Mouse (Mus musculus) WW6 (cell line): ENCODE measurements around the gene Mgat3.

ENCODE experiments used
- DNase-seq: peaks from one replicate; pipeline ENCODE4 v3.0.0-alpha.2; 2013; ENCODE audit warnings: low read depth, low spot score

The Mgat3 gene

DNA sequence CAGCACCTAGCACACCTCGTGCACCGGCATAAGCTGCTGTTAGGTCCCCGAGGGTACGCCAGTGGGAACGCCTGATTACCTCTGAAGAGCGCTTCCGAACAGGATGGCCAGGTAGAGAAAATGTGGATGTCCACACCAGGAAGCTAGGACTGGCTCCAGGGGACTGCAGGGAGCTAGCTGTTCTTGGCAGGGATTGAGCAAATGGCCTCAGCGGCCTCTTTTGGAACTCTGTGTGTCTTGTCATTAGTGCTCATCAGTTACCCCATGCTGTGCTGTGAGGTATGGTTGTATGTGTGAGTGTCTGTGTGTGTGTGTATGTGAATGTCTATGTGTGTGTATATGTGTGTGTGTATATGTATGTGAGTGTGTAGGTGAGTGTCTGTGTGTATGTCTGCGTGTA is 1.8 kb downstream of the Mgat3 start:
- no peak for DNase-seq

DNA sequence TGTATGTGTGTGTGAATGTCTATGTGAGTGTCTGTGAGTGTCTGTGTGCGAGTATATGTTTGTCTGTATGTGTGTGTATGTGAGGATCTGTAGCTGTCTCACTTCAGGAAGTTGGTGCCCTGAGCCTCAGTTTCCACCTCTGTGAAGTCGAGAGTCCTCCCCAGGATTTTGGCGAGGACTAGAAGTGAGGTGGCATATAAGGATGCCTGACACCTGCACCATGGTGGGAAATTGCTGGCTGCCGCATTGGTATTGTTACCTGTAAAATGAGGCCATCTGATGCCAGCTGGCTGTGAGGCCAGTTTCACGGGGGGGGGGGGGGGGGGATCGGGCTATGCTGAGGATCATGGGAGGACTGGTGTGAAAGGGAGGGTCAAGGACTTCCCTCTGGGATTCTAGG is 2.2 kb downstream of the Mgat3 start:
- DNase-seq = no peak

DNA sequence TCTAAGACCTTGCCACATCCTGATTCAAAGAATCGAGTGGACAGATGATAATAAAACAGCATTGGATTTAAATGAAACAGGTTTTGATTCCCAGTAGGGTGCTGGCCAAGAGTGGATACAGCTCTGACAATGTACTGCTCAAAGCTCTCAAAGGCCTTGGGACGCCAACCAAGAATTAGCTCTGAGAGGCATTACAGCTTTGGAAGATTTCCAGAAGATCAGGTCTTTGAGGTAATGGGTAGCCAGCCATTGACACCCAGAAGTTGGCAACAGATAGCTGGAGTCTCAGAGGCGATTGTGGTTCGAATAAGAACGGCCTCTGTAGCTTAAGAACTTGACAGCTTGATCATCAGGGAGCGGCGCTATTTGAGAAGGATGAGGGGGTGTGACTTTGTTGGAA is 8.0 kb downstream of the Mgat3 start:
- no peak for DNase-seq

DNA sequence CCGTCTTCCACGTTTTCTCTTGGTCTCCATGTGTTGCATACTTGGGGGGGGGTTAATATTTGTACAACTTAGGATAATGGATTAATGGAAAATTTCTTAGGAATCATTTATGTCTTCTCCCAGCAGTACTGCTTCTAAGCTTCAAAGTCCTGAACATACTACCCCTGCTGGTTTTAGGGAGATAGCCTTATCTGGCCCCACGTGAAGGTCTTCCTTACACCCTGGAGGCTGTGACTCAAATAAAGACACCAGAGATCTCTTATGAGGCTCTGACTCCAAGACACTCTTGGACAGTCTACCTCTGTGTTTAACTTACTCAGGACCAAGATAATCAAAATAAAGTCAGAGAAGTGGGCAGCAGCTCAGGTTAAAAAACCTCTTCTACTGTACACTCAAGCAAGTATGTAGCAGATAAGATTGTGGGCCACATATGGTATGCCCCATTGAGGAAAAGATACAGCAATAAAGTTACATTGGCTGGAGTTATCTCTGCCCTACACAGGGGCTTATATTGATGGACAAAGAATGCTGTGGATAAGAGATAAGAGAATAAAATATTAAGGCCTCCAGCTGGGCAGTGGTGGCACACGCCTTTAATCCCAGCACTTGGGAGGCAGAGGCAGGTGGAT is 8.7 kb downstream of the Mgat3 start:
- DNase-seq = no peak

DNA sequence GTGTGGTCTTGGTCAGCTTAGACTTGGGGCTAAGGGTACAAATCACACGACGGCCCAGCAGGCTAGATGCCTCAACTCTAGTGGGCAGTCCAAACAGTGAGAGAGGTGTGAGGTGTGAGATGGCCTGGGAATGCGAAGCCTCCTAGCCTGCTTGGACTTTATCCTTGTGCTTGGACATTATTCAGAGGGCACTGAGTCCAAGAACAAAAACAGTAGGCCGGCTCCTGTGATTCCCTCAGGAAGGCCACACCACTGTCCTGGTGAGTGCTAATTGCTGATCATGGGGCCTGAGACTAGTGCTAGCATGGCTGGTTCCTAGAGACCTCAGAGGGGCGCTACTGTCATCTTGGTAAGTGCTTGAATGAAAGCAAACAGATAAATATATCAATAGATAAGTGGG is 15.4 kb downstream of the Mgat3 start:
- DNase-seq = no peak

DNA sequence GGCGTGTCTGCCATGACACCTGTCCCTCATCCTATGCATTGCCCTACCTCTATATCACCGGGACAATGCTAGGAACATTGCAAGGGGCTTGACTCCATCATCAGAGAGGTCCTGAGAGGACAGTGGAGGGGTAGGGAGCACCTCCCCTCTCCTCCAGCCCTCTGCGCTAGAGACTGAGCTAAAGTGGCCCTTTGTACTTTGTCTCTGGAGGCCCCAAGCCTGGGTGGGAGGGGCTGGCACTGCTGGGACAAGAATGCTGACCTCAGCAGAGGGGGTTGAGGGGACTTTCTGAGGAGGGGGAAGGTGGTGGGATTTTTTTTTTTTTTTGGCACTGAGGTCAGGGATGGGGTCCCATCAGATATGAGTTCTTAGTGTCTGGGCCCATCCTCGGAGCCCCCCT is 16.6 kb downstream of the Mgat3 start:
- DNase-seq = no peak

DNA sequence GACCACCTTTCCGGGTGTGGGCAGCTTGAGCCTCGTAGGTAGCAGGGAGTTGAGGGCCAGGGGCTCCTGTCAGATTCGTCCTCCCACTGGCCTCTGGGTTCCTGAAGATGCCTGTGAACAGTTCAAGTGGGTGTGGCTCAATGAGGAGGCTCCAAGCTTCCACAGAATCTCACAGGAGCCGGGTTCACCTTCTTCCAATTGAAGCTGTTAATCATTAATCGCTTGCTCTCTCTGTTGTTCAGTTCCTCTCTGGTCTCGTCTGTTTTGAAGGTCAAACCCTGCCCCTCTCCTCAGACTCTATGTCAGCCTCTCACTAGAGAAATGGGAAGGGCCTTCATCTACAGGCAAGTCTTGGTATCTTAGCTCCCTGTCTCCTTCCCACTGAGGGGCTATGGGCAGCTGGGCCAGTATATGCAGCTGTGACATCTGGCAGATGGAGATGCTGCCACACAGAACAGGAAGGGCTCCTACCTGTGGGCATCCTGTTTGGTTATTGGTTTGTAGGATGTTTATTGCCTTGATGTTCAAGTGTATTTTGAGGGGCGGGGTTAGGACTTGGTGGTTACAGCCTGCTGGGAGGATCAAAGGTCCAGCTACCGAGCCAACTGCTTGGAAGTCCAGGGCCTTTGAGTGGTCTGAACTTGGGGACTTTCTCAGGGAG is 18.2 kb downstream of the Mgat3 start:
- DNase-seq = no peak

DNA sequence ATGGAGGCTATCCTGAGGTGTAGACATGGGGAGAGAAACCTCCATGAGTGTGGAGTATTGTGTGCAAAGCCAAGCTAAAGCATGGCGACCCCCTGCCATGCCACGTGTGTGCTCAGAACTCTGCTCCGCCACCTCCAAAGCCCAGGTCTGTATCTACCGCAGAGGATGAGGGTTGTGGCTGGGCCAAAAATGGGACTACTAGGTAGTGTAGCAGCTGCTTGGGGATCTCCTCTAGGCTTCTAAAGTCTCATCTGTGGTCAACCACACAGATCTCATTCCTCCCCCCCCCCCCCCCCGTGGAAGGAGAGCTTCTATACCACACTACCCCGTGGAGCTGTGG is 18.7 kb downstream of the Mgat3 start:
- DNase-seq = no peak

DNA sequence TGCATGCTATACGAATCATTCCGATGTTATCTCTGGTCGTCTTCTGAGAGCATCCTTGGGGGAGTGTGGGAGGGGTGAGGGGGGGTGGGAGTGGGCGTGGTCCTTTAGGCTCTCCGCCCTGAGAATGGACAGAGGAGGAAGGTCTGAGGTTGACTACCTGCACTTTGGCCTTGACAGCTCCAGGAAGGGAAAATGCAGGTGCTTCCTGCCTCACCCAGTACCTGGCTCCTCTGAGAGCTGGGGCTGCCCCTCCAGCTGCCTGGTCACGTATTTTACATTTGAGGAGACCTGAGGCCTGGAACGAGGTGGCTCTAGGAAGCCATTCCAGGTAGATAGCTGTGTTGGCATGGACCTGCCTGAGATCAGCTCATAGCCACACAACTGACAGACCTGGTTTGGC is 19.3 kb downstream of the Mgat3 start:
- no peak for DNase-seq

DNA sequence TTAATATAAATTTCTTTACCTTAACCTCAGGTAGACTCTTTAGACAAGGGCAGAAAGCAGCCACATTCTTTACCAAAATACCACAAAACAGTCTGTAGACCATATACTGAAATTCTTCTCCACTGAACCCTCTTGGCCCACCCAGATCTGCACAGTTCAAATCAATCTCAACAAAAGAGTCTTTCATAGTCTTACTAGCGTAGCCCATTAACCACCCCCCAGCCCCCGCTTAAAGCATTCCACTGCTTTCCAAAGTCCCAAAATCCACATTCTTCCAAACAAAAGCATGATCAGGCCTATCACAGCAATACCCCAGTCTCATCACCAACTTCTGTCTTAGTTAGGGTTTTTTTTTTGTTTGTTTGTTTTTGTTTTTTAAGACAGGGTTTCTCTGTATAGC is 26.0 kb downstream of the Mgat3 start:
- no peak for DNase-seq

DNA sequence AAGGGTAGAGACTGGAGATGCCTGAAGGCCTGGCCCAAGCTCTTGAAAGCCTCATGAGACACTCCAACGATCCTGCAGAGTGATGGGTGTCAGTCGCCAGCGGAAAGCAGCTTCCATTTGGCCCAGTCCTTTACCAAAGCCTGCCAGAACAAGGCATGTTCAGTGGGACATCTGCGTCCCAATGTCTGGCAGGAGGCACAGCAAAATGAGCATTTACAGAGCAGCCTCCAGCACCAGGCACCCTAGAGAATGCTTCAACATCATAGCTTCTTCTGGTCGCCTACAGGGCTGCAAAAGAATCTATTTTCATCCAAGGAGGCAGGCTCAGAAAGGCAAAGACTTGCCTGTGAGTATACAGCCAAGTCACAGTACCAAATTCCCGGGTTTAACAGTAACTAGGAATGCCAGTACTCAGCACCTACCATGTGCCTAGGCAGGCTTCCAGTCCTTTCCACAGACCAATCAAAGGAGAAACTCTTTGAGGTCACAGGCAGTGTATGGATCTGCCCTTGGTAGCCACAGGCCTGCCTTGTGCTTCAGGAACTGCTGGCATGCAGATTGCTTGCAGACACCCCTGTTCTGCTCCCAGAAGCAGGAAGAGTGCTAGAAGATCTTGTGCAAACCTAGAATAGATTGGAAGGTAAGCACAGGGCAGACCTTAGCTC is 28.7 kb downstream of the Mgat3 start:
- DNase-seq = no peak

DNA sequence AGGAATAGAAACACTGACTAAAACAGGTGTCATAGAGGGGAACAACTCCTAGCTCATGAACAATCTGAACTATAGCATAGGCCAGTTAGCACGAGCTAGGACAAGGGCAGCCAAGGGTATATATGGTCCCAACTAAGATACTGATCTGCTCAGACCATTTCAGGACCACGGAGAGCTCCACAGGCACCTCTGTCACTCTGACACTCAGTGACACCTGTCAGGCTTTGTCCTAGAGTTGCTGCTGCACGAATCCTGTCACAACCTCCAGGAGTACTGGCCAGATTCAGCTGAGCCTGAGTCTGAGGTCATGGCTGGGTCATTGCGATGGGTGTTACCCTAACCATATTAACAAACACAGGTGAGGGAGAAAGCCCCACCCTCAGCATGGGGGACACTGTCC is 29.9 kb downstream of the Mgat3 start:
- DNase-seq = no peak

DNA sequence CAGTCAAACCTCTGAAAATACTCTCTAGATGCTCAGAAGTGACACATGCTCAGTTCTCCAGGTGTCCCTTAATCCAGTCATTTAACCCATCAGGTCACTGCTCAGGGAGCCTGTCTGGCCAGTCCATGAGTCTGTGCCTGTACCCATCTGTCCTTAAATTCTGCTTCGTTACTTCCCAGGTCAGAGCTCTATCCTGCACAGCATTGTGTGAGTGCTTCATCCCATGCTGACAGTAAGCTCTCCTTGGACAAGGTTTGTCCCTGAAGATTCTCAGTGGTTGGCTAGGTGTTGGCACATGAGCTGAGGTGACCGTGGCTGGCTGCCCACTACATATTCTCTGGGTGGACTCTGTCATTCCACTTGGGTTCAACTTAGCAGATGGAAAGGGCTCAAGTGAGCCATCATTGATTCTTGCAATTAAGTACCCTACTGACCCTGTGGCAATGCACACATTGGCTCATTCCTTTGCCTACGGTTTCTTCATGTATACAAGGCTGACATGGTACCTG is 32.6 kb downstream of the Mgat3 start:
- DNase-seq = no peak

DNA sequence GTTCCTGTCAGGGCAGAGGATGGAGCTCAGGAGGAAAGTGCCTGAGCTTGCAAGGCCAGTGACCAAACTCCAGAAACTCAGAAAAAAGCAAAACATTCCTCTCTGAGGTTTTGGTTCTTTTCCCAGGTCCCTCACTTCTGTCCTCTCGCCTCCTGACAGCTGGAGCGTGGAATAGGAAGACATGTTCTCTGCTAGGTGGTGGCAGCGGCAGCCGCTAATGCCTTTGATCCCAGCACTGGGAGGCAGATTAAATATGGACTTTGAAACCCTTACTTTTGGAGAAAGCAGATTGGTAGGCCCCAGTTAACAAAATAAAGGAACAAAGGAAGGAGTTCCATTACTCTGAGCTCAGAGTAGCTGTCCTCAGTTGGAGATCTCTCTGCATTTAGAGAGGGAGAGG is 34.9 kb downstream of the Mgat3 start:
- DNase-seq = no peak

DNA sequence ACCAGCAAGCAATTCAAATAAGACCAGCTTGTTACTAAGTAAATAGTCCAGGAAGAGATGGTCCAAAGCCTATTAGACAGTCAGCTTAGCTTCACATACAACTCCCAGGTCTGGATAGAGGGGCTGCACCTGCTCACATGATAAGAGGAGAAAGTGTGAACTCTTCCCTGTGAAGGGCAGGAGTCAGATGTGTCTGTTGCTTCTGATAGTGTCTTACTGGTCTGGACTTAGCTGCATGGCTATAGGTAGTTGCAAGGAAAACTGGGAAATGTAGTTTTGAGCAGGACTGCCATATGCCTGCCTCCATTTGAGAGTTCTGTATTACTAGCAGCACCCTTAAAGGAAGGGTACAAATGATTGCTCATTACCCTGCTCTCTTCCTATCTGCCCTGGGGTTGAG is 40.2 kb downstream of the Mgat3 start:
- DNase-seq = no peak

DNA sequence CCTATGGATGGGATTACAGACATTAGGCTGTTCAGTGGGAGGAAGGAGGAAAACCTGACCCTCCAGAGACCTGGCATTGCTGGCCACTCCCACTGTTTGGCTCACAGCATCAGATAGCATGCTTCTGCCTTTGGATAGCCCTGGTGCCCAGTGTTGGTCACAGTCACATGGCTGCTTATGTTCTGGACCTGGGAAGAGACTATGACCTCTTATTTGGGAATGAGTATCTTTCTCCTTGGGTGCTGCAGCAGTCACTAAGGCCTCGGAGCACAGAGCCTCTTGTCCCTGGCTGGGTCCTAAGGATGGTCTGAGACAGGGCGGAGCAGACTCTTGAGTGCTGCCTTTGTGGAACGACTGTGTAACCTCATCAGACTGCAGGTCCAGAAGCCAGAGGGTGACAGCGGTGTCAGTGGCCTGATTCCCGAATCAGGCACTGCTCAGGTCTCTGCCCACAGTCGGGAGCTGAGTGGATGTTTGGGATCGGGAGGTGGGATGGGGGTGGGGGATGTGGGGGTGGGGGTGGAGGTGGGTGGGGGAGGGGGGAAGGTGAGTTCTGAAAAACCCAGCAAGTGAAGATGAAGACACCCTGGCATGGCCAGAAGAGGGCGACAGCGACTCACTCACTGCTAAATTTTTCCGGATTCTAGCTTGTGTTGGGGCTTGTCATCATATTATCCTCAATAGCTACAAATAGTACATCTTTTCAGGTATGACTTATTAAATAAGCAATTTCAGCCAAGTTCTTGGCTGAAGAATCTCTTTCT is 42.4 kb downstream of the Mgat3 start:
- DNase-seq = no peak

DNA sequence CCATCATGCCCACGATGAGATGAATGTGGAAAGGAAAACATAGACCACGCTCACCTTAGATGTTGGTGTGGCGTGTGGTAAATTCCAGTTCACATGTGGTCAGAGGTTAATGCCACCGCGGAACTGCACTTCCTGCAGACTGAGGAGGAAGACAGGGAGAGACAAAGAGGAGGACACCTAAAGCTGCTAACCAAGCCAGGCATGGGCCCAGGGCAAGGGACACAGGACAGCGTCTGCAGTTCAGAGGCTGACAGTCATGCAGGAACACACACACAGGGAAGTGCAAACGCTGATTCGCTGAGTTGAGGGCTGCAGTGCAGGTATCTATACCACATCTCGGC is 42.9 kb downstream of the Mgat3 start:
- DNase-seq = no peak

DNA sequence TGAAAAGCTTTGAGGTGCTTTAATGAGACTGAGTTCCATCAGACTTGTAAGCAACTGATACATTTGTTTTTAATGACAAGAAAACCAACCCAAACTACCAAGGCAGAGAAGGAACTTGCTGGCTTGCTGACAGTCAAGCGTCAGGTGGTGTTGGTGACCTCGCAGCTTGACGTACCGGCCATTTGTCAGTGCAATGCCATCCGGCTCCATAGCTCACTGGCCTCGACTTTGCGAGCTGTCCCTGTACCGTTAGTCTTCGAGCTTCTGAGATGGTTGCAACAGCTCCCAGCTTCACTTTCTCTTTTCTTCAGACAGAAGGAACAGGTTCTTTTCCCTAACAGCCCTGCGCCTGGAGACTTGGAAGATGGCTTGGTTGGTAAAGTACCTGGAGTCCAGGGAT is 44.0 kb downstream of the Mgat3 start:
- no peak for DNase-seq

DNA sequence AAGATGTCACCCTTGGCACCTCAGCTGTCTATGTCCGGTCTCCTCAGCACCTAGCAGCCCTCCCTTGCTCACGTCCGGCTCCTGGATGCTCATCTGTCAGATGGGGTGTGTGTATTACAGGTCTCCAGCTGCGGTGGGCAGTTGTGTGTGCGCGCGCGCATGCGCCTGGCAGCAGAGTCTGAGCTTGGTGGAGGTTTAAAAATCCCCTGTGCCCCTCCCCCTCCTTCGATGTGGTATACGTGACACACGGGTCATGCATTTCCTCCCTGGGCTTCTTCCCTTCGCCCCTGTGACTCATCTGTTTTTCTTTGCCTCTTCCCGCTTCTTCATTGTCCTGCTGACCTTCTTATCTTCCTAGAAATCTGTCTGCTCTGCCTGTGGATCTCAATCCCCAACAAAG is 45.7 kb downstream of the Mgat3 start:
- no peak for DNase-seq

DNA sequence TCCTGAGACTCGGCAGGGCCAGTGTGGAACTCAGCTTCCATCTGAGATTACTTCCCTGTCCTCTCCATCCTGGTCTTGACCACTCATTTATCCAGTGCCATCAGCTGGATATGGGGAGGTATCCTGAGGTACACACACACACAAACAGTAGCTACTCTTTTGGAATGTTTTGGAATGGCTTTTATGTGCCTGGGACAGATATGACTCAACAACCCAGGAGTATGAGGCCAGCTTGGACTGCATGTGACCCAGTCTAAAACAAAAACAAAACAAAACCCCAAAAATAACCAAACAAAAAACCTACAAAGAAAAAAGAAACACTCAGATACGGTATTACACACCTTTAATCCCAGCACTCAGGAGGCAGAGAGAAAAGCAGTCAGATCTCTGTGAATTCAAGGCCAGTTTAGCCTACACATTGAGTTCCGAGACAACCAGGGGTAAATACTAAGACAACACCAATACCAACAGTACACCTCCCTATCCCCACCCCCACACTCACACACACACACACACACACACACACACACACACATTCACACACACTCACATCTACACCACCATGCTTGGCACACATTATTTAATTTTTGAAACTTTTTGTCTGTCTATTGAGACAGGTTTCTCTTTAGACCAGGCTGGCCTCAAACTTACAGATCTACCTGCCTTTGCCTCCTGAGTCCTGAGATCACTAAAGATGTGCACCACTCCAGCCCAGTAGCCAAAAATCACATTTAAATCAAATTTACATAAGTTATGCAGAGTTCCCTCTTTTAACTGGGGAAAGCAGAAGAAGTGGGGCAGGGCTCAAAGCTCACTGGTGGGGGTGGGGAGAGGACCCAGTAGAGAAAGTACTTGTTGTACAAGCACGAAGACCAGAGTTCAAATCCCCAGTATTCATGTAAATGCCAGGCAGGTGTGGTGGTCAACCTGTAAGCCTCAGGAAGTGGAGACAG is 46.5 kb downstream of the Mgat3 start:
- DNase-seq = no peak

DNA sequence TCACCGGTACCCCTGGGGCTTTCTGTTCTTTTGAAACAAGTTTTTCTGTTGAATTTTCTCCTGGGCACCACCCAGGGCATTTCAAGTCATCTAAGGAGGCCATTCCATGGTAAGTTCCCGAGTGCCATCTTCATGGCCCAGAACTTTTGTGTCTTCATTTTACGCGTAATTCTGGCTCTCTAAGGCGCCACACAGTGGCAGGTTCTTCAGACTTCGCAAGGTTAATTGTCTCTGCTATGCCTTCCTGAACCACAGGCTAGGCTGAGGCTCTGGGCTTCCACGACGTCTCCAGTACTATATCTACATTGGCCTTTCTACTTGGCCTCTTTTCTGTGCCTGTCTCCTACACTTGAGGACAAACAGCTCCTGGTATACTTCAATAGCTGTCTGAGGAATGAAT is 47.5 kb downstream of the Mgat3 start:
- DNase-seq = no peak

DNA sequence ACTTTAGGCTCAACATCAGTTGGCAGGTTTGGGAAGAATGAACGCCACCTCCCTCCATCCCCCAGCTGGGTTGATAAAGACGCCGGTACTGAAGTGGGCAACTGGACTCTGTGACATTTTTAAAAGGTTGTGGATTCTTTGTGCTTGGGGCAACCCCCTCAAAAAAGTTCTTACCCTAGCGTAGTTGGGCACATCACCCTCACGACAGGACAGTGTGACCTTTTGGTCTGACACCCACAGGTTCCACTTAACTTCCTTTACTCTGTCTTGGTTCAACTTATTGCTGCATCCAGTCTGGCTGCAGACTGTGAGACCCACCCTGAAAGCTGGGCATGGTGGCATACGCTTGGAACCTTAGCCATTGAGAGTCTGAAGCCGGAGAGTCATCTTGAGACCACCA is 50.2 kb downstream of the Mgat3 start:
- DNase-seq = no peak
